Mouse (Mus musculus): ENCODE data around the gene Il23a. TPM values are rescaled to one million over a fixed set of nuclear protein-coding genes. Genes with fewer than 3 reads are reported as not detected.
A peak's percentile ranks its signal among the peaks of the same experiment; 100 is the strongest.
"Not testable (repeated sequence)": the region's sequence is repeated elsewhere in the genome, so short reads cannot be mapped to it uniquely, and the experiment has no call there.

Gene Il23a
- polyA plus RNA-seq, 1 experiment from 2014 or later: 0.17 TPM

DNA sequence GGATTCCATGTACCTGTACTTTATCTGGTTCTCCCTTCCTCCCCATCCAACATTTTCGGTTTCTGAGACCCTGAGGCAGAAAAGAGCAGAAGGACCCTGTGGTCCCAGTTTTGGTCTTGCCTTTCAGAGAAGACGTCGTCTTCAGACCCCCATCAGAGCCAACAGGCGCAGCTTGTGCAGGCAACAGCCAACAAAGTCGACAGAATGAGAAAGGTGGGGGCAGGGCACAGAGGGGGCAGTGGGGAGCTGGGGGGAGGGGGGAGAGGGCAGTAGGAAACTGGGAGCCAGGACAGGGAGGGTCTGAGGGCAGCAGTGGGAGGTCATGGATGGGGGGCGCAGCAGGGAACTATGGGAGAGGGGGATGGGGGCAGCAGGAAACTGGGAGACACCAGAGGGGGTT, 20.4 kb downstream of the Il23a start:
- H3K36me3 ChIP-seq: peaks cover 22% of the 10 kb centered on the region
- H3K9ac ChIP-seq: no peak overlapping the region
- H3K27me3 ChIP-seq: no peaks in the 10 kb centered on the region
- whole genome bisulfite sequencing: 64% methylated on average over 6 of the region's 6 CpGs
- no peak overlapping the region for H3K4me3 ChIP-seq
- no peaks in the 10 kb centered on the region for H3K9me3 ChIP-seq
- H3K4me1 ChIP-seq: no peaks in the 10 kb centered on the region
- no peak overlapping the region for H3K4me2 ChIP-seq
- H3K27ac ChIP-seq: no peak overlapping the region
- ATAC-seq (ENCODE audit: borderline replicate concordance, extremely low read depth, low FRiP score, low TSS enrichment): no peak

DNA sequence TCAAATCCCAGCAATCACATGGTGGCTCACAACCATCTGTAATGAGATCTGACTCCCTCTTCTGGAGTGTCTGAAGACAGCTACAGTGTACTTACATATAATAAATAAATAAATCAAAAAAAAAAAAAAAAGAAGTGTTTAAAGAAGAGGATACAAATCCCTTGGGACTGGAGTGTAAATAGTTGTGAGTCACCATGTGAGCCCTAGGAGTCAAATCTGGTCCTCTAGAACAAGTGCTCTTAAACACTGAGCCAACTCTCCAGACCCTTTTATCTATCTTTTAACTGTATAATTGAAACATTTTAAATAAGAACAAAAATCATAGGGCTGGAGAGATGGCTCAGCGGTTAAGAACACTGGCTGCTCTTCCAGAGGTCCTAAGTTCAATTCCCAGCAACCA, 23.2 kb downstream of the Il23a start:
- H3K27me3 ChIP-seq; H3K4me1 ChIP-seq; H3K4me3 ChIP-seq; ATAC-seq (ENCODE audit: borderline replicate concordance, extremely low read depth, low FRiP score, low TSS enrichment); H3K4me2 ChIP-seq; H3K36me3 ChIP-seq; H3K9me3 ChIP-seq; H3K27ac ChIP-seq; H3K9ac ChIP-seq: not testable (repeated sequence)
- 83% methylated on average over 1 of the region's 1 CpGs for WGBS

DNA sequence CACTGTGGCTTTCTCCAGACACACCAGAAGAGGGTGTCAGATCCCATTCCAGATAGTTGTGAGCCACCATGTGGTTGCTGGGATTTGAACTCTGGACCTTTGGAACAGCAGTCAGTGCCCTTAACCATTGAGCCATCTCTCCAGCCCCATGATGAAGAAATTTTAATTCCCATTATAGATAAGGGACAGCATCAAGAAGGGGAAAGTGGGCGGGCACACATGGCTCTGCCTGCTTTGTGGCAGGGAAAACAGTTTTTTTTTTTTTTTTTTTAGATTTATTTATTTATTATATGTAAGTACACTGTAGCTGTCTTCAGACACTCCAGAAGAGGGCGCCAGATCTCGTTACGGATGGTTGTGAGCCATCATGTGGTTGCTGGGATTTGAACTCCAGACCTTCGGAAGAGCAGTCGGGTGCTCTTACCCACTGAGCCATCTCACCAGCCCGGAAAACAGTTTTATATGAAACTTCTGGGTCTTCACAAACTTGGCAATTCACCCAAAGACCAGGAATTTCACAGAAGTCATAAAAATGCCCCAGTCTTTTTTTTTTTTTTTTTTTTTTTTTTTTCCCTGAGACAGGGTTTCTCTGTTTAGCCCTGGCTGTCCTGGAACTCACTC, 25.6 kb downstream of the Il23a start:
- not testable (repeated sequence) for ATAC-seq (ENCODE audit: borderline replicate concordance, extremely low read depth, low FRiP score, low TSS enrichment); H3K4me2 ChIP-seq
- 76% methylated on average over 7 of the region's 7 CpGs for WGBS

DNA sequence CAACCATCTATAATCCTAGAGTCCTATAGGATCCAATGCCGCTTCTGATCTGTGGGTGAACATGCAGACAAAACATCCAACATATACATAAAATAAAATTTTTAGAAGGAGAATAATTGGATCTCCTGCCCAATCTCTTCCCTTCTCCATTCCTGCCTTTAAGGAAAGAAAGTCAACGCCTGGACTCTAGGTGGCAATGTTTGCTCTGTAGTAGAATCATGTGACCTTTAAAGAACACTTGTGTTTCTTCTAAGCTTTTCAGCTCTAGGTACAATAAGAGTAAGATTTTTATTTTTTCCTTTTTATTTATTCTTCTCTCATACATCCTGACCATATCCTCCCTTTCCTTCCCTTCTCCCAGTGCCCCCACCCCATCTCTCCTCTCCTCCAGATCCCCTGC, 26.7 kb downstream of the Il23a start:
- 60% methylated on average over 2 of the region's 2 CpGs for WGBS

More for the DNA sequence above, 25.6 kb downstream of the Il23a start:
- H3K9ac ChIP-seq, H3K36me3 ChIP-seq, H3K27ac ChIP-seq, H3K27me3 ChIP-seq, H3K9me3 ChIP-seq, H3K4me3 ChIP-seq: not testable (repeated sequence)
- peaks cover 14% of the 10 kb centered on the region; the same call in 1 of the 2 replicates for H3K4me1 ChIP-seq

DNA sequence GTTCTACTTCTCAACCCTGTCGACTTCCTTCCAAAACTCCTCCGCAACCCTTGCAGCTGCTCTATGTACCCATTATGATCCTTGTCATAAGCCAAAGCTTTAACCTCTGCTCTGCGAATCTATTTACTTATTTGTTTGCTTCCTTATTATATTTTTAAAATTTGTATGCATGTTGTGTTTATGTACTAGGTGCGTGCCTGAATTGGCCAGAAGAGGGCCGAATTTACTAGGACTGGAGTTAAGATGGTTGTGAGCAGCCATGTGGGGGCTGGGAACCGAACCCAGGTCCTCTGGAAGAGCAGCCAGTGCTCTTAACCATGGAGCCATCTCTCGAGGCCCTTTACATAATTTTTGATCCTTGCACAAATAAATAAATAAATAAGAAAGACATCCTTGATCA, 27.7 kb downstream of the Il23a start:
- Histone ChIP-seq H3K4me2 (peak overlapping the region; percentile 65), H3K36me3 (no peaks in the 10 kb centered on the region), H3K9ac (peak overlapping the region; percentile 68), H3K27me3 (no peaks in the 10 kb centered on the region), H3K4me1 (peaks cover 14% of the 10 kb centered on the region; the same call in 1 of the 2 replicates), H3K27ac (peak overlapping the region; percentile 54; the same call in 1 of the 2 replicates), H3K9me3 (no peaks in the 10 kb centered on the region), H3K4me3 (peak overlapping the region; percentile 72)
- ATAC-seq (ENCODE audit: borderline replicate concordance, extremely low read depth, low FRiP score, low TSS enrichment): no peak
- 35% methylated on average over 7 of the region's 7 CpGs for WGBS

More for the DNA sequence above, 26.7 kb downstream of the Il23a start:
- H3K9me3 ChIP-seq: no peaks in the 10 kb centered on the region
- no peaks in the 10 kb centered on the region for H3K36me3 ChIP-seq
- no peak overlapping the region for H3K9ac ChIP-seq
- ATAC-seq (ENCODE audit: borderline replicate concordance, extremely low read depth, low FRiP score, low TSS enrichment): no peak
- H3K4me1 ChIP-seq: peaks cover 14% of the 10 kb centered on the region; the same call in 1 of the 2 replicates
- no peaks in the 10 kb centered on the region for H3K27me3 ChIP-seq
- H3K4me2 ChIP-seq: no peak overlapping the region
- no peak overlapping the region for H3K27ac ChIP-seq
- no peak overlapping the region for H3K4me3 ChIP-seq

DNA sequence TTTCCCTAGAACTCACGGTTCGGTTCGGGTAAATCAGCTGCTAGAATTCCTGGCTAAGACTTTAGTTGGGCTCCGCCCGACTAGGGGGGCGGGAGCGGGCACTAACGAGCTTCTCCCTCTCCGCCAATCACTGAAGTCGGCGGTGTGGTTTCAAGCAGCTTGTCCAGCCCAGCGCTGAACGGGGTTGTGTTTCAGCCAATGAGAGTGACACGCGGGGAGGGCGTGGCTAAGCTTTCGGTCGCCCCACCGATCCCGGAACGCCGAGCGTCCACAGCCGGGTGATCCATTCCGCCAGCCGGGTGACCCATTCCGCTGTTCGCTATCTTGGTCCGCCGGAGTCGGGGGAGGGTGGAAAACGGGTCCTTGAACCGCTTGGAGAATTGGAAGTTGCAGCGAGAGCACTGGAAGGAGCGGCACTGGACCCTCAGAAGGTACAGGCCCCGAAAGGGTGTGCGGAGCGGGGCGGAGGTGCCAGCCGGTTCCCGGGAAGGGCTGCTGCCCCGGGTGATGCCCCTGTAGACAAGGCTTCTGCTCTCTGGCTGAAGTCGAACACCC, 28.2 kb downstream of the Il23a start, which contains the start of gene Stat2:
Gene Stat2 (plus strand): TSS at position 273 of the 555 bp plus-strand sequence.
- Histone ChIP-seq H3K27ac (peak within 1 kb of the TSS; percentile 54), H3K4me2 (peak within 1 kb of the TSS; percentile 65), H3K4me3 (peak within 1 kb of the TSS; percentile 72), H3K9me3 (no peaks in the 10 kb centered on the region), H3K36me3 (no peaks in the 10 kb centered on the region), H3K9ac (peak within 1 kb of the TSS; percentile 68), H3K27me3 (no peaks in the 10 kb centered on the region), H3K4me1 (peaks cover 14% of the 10 kb centered on the region; the same call in 1 of the 2 replicates)
- peak; percentile 100 for ATAC-seq (ENCODE audit: borderline replicate concordance, extremely low read depth, low FRiP score, low TSS enrichment)
- under 1% methylated on average over 43 of the region's 43 CpGs for WGBS

DNA sequence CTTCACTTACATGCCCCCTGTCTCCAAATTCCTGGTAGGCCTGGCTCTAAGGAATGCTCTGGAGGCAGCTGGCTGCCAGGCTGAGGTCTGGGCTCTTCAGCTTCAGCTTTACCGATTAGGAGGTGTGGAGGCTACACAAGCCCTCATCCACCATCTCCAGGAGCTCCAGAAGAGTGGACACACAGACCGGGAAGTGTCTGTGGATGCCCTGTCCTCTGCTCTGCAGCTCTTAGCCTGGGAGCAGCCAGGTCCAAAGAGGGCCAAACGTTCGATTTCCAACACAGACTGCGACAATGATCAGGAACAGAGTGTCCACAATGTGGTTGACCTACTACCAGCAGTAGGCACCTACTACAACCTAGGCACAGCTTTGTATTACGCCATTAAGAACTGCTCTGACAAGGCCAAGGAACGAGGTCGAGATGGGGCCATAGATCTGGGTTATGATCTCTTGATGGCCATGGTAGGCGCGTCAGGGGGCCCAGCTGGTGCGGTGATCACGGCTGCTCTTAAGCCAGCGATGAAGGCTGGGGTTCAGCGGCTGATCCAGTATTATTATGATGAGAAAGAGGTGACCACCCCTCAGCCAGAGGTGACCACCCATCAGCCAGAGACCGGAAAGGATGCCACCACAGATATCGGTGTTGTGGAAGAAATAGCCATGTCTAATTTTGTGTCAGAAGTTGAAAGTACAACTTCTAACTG, 29.2 kb downstream of the Il23a start:
- Histone ChIP-seq H3K4me3 (peak overlapping the region; percentile 72), H3K9ac (no peak overlapping the region), H3K27ac (no peak overlapping the region), H3K9me3 (no peaks in the 10 kb centered on the region), H3K4me1 (peaks cover 14% of the 10 kb centered on the region; the same call in 1 of the 2 replicates), H3K4me2 (peak overlapping the region; percentile 65; the same call in 1 of the 2 replicates), H3K27me3 (no peaks in the 10 kb centered on the region), H3K36me3 (no peaks in the 10 kb centered on the region)
- no peak for ATAC-seq (ENCODE audit: borderline replicate concordance, extremely low read depth, low FRiP score, low TSS enrichment)
- 88% methylated on average over 16 of the region's 16 CpGs for WGBS

DNA sequence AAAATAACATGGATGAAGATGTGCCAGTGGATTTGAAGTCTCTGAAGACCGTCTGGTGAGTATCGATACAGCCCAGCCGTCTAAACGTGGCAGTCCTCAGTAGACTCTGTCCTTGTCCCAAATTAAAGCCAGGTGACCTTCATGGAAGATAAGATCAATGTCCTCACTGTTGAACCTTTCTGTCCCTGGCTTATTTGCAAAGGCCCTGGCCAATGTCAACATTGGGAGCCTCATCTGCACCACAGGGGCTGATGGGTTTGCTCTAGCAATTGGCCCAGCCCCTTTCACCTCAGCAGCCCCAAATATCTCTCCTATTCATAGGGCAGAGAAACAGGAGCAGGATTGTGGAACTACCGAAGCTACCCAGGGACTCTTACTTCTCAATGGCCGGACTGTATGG, 30.2 kb downstream of the Il23a start, which contains the start of gene Apof:
Gene Apof (plus strand): TSS at position 301 of the 400 bp plus-strand sequence.
- H3K4me1 ChIP-seq: peaks cover 14% of the 10 kb centered on the region; the same call in 1 of the 2 replicates
- no peak within 1 kb of the TSS for H3K9ac ChIP-seq
- no peaks in the 10 kb centered on the region for H3K27me3 ChIP-seq
- no peaks in the 10 kb centered on the region for H3K36me3 ChIP-seq
- no peak within 1 kb of the TSS for H3K4me2 ChIP-seq
- no peak within 1 kb of the TSS for H3K27ac ChIP-seq
- no peak for ATAC-seq (ENCODE audit: borderline replicate concordance, extremely low read depth, low FRiP score, low TSS enrichment)
- H3K9me3 ChIP-seq: no peaks in the 10 kb centered on the region
- 61% methylated on average over 6 of the region's 6 CpGs for WGBS
- 0 out of 2 replicates have a peak within 1 kb of the TSS, but pooled peaks have one; percentile 72 for H3K4me3 ChIP-seq

DNA sequence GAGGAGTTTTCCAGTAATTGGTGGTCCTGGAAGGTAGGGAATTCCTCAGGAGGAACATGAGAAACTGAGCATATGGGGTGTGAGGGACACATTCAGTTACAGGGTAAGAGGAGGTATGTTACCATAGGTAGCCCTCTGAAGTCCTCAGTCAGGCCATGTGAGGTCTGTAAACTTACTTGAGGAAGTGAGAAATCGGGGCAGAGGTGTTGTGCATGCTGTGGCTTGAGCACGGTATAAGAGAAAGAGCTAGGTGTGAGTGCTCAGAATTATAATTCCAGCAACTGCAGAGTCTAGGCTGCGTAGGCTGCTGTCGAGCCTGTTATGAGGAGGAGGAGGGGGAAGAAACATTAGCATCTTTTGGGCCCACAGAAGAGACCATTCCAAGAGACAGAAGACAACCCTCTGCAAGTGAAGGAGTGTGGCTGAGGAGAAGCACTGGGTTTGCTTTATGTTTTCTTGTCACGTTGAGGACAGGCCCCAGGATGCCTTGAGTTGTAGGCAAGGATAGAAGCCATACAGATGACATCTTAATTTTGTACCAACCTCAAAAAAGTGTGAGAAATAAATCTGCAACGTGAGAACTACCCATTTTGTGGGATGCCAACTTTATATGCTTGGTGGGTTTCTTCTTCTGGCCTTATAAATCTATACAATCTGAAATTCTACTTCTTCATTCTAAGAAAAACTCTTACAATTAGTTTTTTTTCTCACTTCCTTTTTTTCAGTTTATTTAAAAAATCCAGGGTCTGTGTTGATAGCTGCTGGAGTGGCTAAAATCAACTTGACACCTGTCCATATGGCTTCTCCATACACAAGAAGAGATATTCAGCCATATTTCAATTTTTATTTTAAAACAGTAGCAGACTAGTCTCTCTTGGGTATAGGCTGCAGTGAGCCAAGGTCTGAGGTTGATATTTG, 34.9 kb downstream of the Il23a start:
- no peak overlapping the region for H3K4me2 ChIP-seq
- no peak overlapping the region for H3K9ac ChIP-seq
- 73% methylated on average over 6 of the region's 6 CpGs for WGBS
- no peaks in the 10 kb centered on the region for H3K27me3 ChIP-seq
- H3K4me3 ChIP-seq: no peak overlapping the region
- H3K27ac ChIP-seq: no peak overlapping the region
- ATAC-seq (ENCODE audit: borderline replicate concordance, extremely low read depth, low FRiP score, low TSS enrichment): no peak
- H3K4me1 ChIP-seq: no peaks in the 10 kb centered on the region
- H3K9me3 ChIP-seq: no peaks in the 10 kb centered on the region
- no peaks in the 10 kb centered on the region for H3K36me3 ChIP-seq

DNA sequence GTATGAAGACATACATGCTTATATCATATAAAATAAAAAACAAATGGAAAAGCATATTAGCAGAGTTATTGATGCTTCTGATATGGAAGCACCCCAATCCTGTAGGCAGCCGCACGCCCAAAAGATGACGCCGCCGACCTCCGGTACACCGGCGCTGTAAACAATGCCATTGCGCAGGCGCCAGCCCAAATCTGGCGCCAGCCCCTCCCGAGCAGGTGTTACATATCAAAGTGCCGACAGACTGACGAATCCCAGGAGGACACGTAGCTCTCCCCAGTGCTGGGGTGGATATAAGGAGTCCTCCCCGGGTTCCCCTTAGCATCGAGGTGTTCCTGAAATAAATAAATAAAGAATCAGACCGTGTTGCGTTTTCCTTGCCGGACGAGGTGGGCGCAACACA, 36.3 kb downstream of the Il23a start:
- no peak overlapping the region for H3K4me2 ChIP-seq
- no peaks in the 10 kb centered on the region for H3K4me1 ChIP-seq
- 72% methylated on average over 22 of the region's 22 CpGs for WGBS
- no peak overlapping the region for H3K9ac ChIP-seq
- no peak for ATAC-seq (ENCODE audit: borderline replicate concordance, extremely low read depth, low FRiP score, low TSS enrichment)
- no peaks in the 10 kb centered on the region for H3K36me3 ChIP-seq
- H3K27ac ChIP-seq: no peak overlapping the region
- H3K27me3 ChIP-seq: no peaks in the 10 kb centered on the region
- H3K9me3 ChIP-seq: no peaks in the 10 kb centered on the region
- H3K4me3 ChIP-seq: no peak overlapping the region

DNA sequence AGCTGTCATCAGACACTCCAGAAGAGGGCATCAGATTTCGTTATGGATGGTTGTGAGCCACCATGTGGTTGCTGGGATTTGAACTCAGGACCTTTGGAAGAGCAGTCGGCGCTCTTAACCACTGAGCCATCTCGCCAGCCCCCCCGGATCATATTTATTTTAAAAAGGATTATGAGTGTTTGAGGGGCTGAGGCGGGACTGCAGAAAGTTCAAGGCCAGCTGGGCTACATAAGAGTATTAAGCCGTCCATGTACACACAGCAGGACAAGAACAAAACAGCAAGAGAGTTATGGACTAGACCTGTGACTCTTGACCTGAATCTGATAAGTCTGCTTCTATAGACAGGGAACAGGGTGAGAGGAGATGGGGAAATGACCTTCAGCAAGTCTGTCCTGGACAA, 38.2 kb downstream of the Il23a start:
- H3K9ac ChIP-seq; H3K27ac ChIP-seq; H3K4me1 ChIP-seq; H3K36me3 ChIP-seq; H3K9me3 ChIP-seq; ATAC-seq (ENCODE audit: borderline replicate concordance, extremely low read depth, low FRiP score, low TSS enrichment); H3K27me3 ChIP-seq; H3K4me3 ChIP-seq; H3K4me2 ChIP-seq: not testable (repeated sequence)
- WGBS: 74% methylated on average over 7 of the region's 7 CpGs

All from lung, embryonic 15.5 days (tissue).